Mouse (Mus musculus) cerebellum, adult 18-20 months (tissue): ENCODE measurements around the gene Lage3.
A peak's percentile ranks its signal among the peaks of the same experiment; 100 is the strongest.
"Not testable (repeated sequence)": the region's sequence is repeated elsewhere in the genome, so short reads cannot be mapped to it uniquely, and the experiment has no call there.

Experiments
- DNase-seq, 2 experiments: peaks; one replicate each; pipeline ENCODE4 v3.0.0; 2021

Lage3 gene

GRCm38 (mm10) chrX:74353467-74353770, at the start of gene Lage3:
Gene Lage3, minus strand, starts transcription at chrX:74353618.
- peak; percentile 83 to 84 for DNase-seq

- no peak for DNase-seq
Observed at GRCm38 (mm10) chrX:74400136-74400535, 46.7 kb upstream of the Lage3 start.

DNA sequence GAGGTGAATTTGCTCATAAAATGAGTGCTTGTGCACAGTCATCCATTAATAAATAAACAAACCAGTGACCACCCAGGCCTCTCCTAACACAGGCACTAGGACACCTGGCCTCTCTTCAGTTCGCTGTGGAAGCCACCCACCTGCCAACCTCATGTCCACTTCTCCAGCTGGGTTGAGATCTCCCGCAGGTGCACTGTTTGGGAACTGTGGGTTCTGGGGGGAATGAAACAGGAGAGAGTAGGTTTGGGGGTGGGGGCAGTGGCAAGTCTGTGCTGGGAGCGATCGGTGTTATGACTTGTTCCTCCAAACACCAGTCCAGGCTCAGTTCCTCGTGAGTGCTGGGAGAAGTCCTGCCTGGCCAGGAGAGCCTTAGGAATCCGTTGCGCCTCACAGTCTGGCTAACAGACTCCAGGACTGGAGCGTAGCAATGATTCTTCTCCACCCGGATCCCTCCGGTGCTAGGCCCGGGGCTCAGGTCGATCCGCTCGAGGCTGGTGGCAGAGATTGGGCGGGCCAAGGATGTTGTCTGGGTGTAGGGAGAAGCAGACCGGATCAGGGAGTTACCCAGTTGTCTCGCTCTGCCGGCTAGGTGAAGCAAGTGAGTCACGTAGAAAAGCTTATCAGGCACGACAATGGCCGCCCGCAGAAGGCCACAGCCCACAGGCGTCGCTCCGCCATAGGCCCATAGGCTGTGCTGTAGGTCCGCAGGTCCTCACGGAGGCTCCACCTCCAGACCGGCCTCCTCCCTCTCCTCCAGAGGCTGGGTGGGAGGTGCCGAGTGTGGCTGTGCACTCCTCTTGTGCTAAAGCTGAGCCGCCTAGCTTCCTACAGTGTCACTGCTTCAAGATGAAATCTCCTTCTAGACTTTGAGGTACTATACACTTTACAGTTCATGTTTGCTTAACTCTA, 39.4 kb upstream of the Lage3 start, which contains the start of the genes Fam3a and Ikbkg:
Gene Fam3a (minus strand): TSS at position 738 of the 909 bp plus-strand sequence.
Gene Ikbkg (plus strand): TSS at position 756 of the 909 bp plus-strand sequence.
- DNase-seq: peak; percentile 76 to 91

- no peak for DNase-seq
Observed at GRCm38 (mm10) chrX:74388153-74388552, 34.7 kb upstream of the Lage3 start.

DNA sequence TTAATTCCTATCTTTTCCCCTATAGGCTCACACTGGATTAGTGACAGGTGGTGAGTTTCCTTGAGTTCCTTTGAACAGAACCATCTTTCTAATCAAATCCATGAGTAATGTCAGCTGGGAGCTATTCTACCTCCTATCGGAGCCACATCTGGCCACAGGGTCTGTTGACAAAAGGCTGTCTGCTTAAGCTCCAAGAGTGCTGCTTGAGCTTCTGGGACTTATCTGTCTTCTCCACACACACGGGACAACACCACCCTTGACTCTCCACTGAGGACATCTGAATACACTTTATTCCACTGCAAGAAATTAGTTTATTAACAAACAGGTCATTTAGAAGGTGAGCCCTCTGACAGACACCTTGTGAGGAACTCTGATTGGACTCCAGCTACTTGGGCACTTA, 31.0 kb upstream of the Lage3 start:
- DNase-seq: no peak

DNA sequence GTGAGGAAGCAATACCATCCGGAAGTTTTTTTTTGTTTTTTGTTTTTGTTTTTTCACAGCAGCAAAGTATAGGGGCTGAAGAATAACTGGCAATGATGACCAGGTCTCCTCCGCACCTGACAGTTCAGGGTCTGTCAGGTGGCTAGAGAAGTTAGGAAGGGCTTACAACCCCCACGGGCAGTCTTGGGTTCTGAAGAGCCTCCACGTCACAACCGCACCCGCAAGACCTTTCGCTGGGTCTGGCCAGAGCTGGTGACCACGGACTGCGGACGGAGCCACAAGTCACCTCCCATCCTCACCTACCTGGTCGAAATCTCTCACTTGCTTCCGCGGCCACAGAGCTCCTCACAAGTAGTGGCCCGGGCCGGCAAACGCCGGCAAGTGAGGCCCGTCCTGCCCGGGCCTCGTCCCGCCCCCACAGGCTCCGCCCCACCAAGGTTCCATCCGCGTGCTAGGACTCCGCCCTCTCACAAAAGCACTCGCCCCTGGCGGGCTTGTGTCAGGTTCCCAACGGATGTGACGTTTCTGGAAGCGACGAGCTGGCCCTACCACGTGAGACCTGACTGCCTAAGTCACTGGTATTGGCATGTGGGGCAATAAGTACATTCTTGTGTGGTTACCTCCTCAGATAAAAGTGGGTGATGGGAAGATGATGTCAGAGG, 19.6 kb upstream of the Lage3 start, which contains the start of the genes Ubl4a and Slc10a3:
Gene Ubl4a (minus strand): TSS at position 331 of the 662 bp plus-strand sequence.
Gene Slc10a3 (minus strand): TSS at position 462 of the 662 bp plus-strand sequence.
- peak; percentile 75 to 83 for DNase-seq

GRCm38 (mm10) chrX:74368209-74368909, 14.9 kb upstream of the Lage3 start:
- DNase-seq: peak; percentile 69 to 73

- DNase-seq: no peak
Observed at GRCm38 (mm10) chrX:74367512-74367911, 14.1 kb upstream of the Lage3 start.

GRCm38 (mm10) chrX:74359171-74359570, 5.8 kb upstream of the Lage3 start:
- no peak for DNase-seq

DNA sequence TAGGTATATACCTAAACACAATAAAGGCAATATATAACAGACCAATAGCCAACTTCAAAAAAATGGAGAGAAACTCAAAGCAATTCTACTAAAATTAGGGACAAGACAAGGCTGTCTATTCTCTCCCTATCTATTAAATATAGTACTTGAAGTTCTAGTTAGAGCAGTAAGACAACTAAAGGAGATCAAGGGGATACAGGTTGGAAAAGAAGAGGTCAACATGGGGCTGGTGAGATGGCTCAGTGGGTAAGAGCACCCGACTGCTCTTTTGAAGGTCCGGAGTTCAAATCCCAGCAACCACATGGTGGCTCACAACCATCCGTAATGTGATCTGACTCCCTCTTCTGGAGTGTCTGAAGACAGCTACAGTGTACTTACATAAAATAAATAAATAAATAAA, 3.7 kb upstream of the Lage3 start:
- DNase-seq: not testable (repeated sequence)

DNA sequence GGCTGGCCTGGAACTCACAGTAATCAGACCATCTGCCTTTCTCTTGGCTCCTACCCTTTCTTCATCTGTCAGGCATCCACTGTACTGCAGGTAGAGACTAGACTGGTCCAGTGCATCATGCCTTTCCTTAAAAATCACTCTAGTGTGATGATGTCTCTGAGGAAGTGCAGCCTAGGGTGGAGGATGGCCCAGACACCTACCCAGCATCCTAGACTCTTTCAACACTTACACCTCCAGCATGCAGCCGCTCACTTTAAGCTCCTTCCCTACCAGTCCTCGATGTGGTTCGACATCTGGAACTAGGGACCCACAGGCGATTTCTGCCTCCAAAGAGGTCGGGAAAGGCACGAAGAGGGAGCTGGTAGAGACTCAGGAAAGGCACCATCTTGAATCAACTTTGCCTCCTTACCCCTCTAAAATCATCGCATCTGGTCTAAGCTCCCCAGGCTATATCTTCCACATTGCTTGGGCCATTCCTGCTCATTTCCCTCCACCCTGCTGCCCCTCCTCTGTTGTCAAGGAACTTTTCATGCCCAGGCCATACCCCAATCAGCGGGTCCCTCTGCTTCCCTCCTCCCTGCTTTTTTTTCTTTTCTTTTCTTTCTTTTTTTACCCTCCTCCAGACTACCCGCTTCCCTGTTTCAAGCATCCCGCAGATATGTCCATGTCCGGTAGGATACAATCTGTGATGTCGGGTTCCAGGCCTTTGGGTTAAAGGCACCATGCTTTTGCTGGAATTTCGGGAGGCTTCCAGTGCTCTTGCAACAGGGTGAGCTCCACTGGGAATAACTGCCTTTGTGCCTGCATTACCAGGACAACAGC, 562 bp downstream of the Lage3 start:
- no peak for DNase-seq

DNA sequence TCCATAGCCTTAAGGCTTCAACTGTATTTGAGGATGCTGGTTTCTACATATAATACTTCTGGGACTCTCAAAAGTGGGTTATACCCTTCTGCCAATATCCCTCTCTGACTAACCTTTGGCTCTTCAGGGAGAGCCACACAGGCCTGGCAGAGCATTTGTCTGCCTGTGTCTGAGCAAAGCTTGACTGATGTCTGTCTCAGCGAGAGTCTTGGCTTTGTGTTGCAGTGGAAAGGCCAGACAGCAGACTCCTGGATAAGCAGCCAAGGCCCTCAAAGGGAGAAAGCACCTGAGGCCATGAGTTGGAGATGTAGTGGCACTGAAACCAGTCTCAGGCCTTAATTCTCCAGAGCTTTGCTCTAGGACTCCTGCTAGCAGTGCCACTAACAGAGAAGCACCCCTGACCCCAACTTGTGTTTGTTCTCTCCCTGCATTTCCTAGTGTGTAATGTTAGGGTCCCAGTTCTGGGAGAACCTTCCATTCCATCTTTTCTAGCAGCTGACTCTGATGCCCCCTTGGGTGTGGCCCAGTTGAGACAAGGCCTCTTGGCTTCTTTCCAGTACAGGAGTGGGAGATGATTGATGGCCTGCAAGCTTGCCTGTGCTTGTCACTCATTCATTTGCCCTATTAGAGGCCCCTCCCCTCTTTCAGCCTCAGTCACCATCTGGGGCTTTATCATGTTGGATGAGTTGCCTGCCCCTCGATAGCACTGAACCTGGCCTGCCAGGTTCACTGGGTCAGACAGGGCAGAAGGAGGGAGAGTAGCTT, 23.1 kb downstream of the Lage3 start:
- DNase-seq: peak; percentile 30 to 48

- DNase-seq: no peak
Observed at GRCm38 (mm10) chrX:74329215-74329671, 24.2 kb downstream of the Lage3 start.

DNA sequence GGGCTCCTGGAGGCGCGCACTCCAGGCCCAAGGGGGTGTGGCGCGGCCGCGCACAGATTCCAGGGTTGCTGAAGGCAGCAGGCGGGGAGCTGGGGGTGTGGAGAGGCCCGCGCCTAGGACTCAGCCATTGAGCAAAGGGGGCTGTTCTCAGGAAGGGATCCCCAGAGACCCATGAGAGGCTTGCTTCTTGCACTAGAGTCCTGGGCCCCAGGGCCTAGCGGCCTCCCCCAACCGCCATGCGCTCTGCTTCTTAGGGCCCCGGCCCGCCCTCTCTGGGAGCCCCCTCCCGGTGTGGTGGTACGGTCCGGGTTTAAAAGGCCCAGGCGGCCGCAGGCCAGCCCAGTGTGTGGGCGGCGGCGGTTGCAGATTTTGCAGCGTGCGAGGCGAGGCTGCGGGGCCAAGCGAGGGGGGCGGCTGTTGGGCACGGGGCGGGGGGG, 24.7 kb downstream of the Lage3 start, which contains the start of gene Plxna3:
Gene Plxna3 (plus strand): TSS at position 342 of the 437 bp plus-strand sequence.
- DNase-seq: peak; percentile 61 to 74

DNA sequence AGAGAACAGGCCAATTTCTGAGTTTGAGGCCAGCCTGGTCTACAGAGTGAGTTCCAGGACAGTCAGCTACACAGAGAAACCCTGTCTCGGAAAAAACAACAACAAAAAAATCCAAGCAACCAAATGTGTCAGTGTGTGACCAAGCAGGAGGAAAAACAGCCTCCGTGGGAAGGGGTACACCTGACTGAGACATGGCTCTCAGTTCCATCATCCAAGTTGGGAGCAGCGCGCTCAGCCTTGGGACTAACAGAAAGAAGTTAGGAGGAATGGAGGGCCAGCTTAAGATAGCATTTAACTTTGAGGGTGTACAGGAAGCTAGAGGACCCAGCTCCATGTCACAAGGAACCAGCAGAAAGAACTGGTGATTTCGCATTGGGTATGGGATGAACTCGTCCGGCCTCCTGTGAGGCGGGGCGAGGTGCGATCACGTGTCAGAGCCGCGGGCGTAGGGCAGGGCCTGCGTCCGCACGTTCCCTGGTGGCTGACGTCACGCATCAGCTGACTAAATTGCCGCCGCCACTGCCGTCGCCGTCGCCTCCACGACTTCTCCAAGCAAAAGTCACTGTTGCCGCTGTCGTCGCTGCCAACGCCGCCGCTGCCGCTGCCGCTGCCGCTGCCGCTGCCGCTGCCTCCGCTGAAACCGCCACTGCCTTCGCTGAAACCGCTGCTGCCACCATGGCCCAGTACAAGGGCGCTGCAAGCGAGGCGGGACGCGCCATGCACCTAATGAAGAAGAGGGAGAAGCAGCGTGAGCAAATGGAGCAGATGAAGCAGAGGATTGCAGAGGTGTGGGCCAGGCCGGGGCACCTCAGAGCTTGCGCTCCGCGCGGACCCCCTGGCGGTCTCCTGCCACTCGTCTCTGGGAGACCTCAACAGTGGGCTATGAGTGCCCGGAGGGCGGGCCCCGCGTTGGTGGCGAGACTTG, 40.6 kb downstream of the Lage3 start, which contains the start of gene Fam50a:
Gene Fam50a (plus strand): TSS at position 494 of the 925 bp plus-strand sequence.
- DNase-seq: peak; percentile 87 to 93

- peak; percentile 59 to 77 for DNase-seq
Observed at GRCm38 (mm10) chrX:74304867-74305700, 48.3 kb downstream of the Lage3 start, which contains the start of gene Gdi1. Gene Gdi1, plus strand, starts transcription at chrX:74304998.
